Mouse (Mus musculus) layer of hippocampus, postnatal 25 days (tissue): ENCODE results near the gene Btbd9. TPM values are rescaled to one million over a fixed set of nuclear protein-coding genes. Genes with fewer than 3 reads are reported as not detected.
"Not testable (repeated sequence)": the region's sequence is repeated elsewhere in the genome, so short reads cannot be mapped to it uniquely, and the experiment has no call there.

Source experiments
- DNase-seq, 2 experiments: peaks; one replicate each; pipeline ENCODE4 v3.0.0; 2022; ENCODE audit warnings: mixed read lengths in 2 of 2, low spot score in 1 of 2; ENCODE audit errors: extremely low spot score in 1 of 2
- total RNA-seq, 2 experiments: library from RNA; stranded (reverse); gene quantifications; 2 replicates each; pipeline ENCODE4 v1.2.3; 2021

The Btbd9 gene
- 100 to 1,000 TPM; 138 to 162 TPM for total RNA-seq

GRCm38 (mm10) chr17:30575941-30576773 lies at the start of gene Btbd9:
Gene Btbd9, minus strand, starts transcription at chr17:30576488.
- DNase-seq, result peak; percentile 96 to 99

- not testable (repeated sequence) for DNase-seq
These were observed 47.8 kb upstream of the Btbd9 start, which contains the start of gene Dnah8 for GRCm38 (mm10) chr17:30624132-30624531. Gene Dnah8, plus strand, starts transcription at chr17:30624354.

GRCm38 (mm10) chr17:30623200-30623599 lies 46.9 kb upstream of the Btbd9 start:
- DNase-seq, result no peak

GRCm38 (mm10) chr17:30621450-30621849 lies 45.2 kb upstream of the Btbd9 start:
- DNase-seq, result no peak

GRCm38 (mm10) chr17:30620548-30620947 lies 44.3 kb upstream of the Btbd9 start:
- no peak for DNase-seq

- no peak for DNase-seq
These were observed 42.9 kb upstream of the Btbd9 start for GRCm38 (mm10) chr17:30619153-30619552.

- DNase-seq, result no peak
These were observed 42.0 kb upstream of the Btbd9 start for GRCm38 (mm10) chr17:30618136-30618891.

- no peak for DNase-seq
These were observed 39.9 kb upstream of the Btbd9 start for GRCm38 (mm10) chr17:30616203-30616602.

- no peak for DNase-seq
These were observed 37.1 kb upstream of the Btbd9 start for GRCm38 (mm10) chr17:30613350-30613749.

GRCm38 (mm10) chr17:30612075-30612859 lies 36.0 kb upstream of the Btbd9 start:
- peak; percentile 99 to 100 for DNase-seq

GRCm38 (mm10) chr17:30611221-30612074 lies 35.2 kb upstream of the Btbd9 start:
- DNase-seq, result no peak

- DNase-seq, result no peak
These were observed 34.5 kb upstream of the Btbd9 start for GRCm38 (mm10) chr17:30610739-30611138.

- DNase-seq, result no peak
These were observed 33.7 kb upstream of the Btbd9 start for GRCm38 (mm10) chr17:30609980-30610307.

GRCm38 (mm10) chr17:30609305-30609979 lies 33.2 kb upstream of the Btbd9 start:
- no peak for DNase-seq

- no peak for DNase-seq
These were observed 31.7 kb upstream of the Btbd9 start for GRCm38 (mm10) chr17:30607909-30608495.

GRCm38 (mm10) chr17:30607330-30607729 lies 31.0 kb upstream of the Btbd9 start:
- DNase-seq, result no peak

GRCm38 (mm10) chr17:30606634-30607081 lies 30.4 kb upstream of the Btbd9 start:
- DNase-seq, result no peak

GRCm38 (mm10) chr17:30606206-30606605 lies 29.9 kb upstream of the Btbd9 start:
- no peak for DNase-seq

- DNase-seq, result no peak
These were observed 28.7 kb upstream of the Btbd9 start for GRCm38 (mm10) chr17:30605001-30605400.
